Mouse (Mus musculus) midbrain, embryonic 12.5 days (tissue): ENCODE measurements at regions not wholly inside any gene's neighbourhood (a gene's known extent, or its start where the extent isn't known, plus 50 kb on each side); places are given as distances from the start of the nearest gene placed in this dataset.
A peak's percentile ranks its signal among the peaks of the same experiment; 100 is the strongest.

ENCODE experiments used
- ATAC-seq: fragments of 200-750 bp; cut with Nextera tagmentation; 2 replicates; pipeline ENCODE4 v1.8.0; 2017; ENCODE audit warnings: low read depth, moderate TSS enrichment, moderate library complexity; ENCODE audit not compliant: low FRiP score
- H3K27ac ChIP-seq: fragments of 300-500 bp; sonication (generic); replicated peaks from 2 replicates; pipeline ENCODE4 v1.5.1; 2016; ENCODE audit warnings: mild to moderate bottlenecking
- H3K27me3 ChIP-seq: fragments of 300-500 bp; sonication (generic); 2 replicates; pipeline ENCODE4 v1.6.1; 2016; ENCODE audit warnings: mild to moderate bottlenecking
- H3K36me3 ChIP-seq: fragments of 300-500 bp; sonication (generic); 2 replicates; pipeline ENCODE4 v1.6.1; 2016
- H3K4me1 ChIP-seq: fragments of 300-500 bp; sonication (generic); 2 replicates; pipeline ENCODE4 v1.6.1; 2016
- H3K4me2 ChIP-seq: fragments of 300-500 bp; sonication (generic); replicated peaks from 2 replicates; pipeline ENCODE4 v1.6.1; 2016; ENCODE audit warnings: mild to moderate bottlenecking, moderate library complexity
- H3K4me3 ChIP-seq: fragments of 300-500 bp; sonication (generic); 2 replicates; pipeline ENCODE4 v1.5.1; 2016; ENCODE audit warnings: mild to moderate bottlenecking
- H3K9ac ChIP-seq: fragments of 300-500 bp; sonication (generic); replicated peaks from 2 replicates; pipeline ENCODE4 v1.6.1; 2016; ENCODE audit warnings: mild to moderate bottlenecking, moderate library complexity
- H3K9me3 ChIP-seq: fragments of 300-500 bp; sonication (generic); 2 replicates; pipeline ENCODE4 v1.6.1; 2016; ENCODE audit warnings: mild to moderate bottlenecking
- WGBS: fragments of 180-500 bp; shearing (Covaris S2); methylation state at CpG from one replicate; pipeline ENCODE4 v1.1.7; 2016; 5-methylcytosine and 5-hydroxymethylcytosine counted together

DNA sequence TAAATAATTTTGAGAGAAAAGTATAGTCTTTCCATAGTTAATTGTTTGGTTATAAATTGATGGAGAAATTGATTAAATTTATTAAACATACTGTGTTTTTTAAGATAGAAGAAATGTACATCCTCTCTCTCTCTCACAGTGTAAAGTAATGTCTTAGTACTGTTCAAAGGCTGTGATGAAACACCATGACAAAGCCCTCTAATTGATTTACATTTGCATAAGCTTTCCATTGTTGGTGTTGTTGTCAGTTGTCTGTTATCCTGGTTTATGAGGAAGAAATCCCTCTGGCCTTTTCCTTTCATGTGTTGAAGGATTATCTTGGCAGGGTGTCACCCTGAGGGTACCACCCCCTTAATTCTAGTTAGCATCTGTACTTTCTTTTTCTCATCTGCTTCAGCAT, 207.2 kb upstream of the Dmd start:
- Histone ChIP-seq H3K4me3 (no peak overlapping the region), H3K9me3 (no peaks in the 10 kb centered on the region), H3K27me3 (no peaks in the 10 kb centered on the region), H3K4me2 (no peak overlapping the region), H3K9ac (no peak overlapping the region), H3K36me3 (no peaks in the 10 kb centered on the region), H3K27ac (no peak overlapping the region), H3K4me1 (no peaks in the 10 kb centered on the region)
- peak; percentile 70 for ATAC-seq

GRCm38 (mm10) chrX:82764204-82764603, 184.5 kb upstream of the Dmd start:
- Histone ChIP-seq H3K4me1 (no peaks in the 10 kb centered on the region), H3K27ac (no peak overlapping the region), H3K27me3 (no peaks in the 10 kb centered on the region), H3K9ac (no peak overlapping the region), H3K4me2 (no peak overlapping the region), H3K9me3 (no peaks in the 10 kb centered on the region), H3K36me3 (no peaks in the 10 kb centered on the region), H3K4me3 (no peak overlapping the region)
- WGBS, result 36% methylated on average over 2 of the region's 2 CpGs
- ATAC-seq, result peak; percentile 73

GRCm38 (mm10) chrX:82809171-82809570, 139.5 kb upstream of the Dmd start:
- 12% methylated on average over 2 of the region's 2 CpGs for WGBS
- ATAC-seq, result no peak
- Histone ChIP-seq H3K9me3 (no peaks in the 10 kb centered on the region), H3K36me3 (no peaks in the 10 kb centered on the region), H3K27ac (no peak overlapping the region), H3K27me3 (no peaks in the 10 kb centered on the region), H3K9ac (no peak overlapping the region), H3K4me3 (no peak overlapping the region), H3K4me1 (no peaks in the 10 kb centered on the region), H3K4me2 (no peak overlapping the region)

DNA sequence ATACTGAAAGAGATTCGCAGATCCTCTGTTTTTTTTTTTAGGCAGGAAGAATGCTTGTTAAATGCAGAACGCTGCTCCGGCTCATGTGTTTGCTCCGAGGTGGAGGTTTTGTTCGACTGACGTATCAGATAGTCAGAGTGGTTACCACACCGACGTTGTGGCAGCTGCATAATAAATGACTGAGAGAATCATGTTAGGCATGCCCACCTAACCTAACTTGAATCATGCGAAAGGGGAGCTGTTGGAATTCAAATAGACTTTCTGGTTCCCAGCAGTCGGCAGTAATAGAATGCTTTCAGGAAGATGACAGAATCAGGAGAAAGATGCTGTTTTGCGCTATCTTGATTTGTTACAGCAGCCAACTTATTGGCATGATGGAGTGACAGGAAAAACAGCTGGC, 134.1 kb upstream of the Dmd start:
- Histone ChIP-seq H3K4me1 (no peaks in the 10 kb centered on the region), H3K4me3 (peak overlapping the region; percentile 31), H3K27me3 (no peaks in the 10 kb centered on the region), H3K9ac (no peak overlapping the region), H3K27ac (no peak overlapping the region), H3K36me3 (no peaks in the 10 kb centered on the region), H3K9me3 (no peaks in the 10 kb centered on the region), H3K4me2 (peak overlapping the region; percentile 46)
- 23% methylated on average over 11 of the region's 11 CpGs for whole genome bisulfite sequencing
- 0 out of 2 replicates have a peak, but pooled peaks have one; percentile 47 for ATAC-seq

GRCm38 (mm10) chrX:82817045-82817444, 131.6 kb upstream of the Dmd start:
- no peak overlapping the region for H3K4me2 ChIP-seq
- no peaks in the 10 kb centered on the region for H3K27me3 ChIP-seq
- WGBS, result 34% methylated on average over 4 of the region's 4 CpGs
- H3K9ac ChIP-seq, result no peak overlapping the region
- no peaks in the 10 kb centered on the region for H3K4me1 ChIP-seq
- no peaks in the 10 kb centered on the region for H3K36me3 ChIP-seq
- no peak; the same call in 1 of the 2 replicates for ATAC-seq
- no peak overlapping the region for H3K4me3 ChIP-seq
- no peak overlapping the region for H3K27ac ChIP-seq
- no peaks in the 10 kb centered on the region for H3K9me3 ChIP-seq

DNA sequence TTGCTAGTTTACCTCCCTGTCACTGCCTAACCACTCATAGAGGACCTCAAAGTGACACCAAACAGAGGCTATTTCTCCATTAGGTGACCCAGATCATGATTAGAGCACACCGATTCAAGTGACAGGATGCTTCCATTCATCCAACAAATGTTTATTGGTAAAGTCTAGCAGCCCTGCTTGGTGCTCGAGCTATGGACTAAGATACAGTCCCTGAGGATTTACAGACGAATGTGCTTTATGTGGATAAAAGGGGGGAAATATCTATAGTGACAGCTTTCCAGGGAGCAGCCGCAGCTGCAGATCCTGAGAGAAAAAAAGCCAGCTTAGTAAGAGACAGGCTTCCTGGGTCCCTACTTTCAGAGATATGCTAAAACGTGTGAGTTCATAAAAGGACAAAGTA, 125.1 kb upstream of the Dmd start:
- Histone ChIP-seq H3K27ac (no peak overlapping the region), H3K4me2 (no peak overlapping the region), H3K9ac (no peak overlapping the region), H3K4me3 (no peak overlapping the region), H3K27me3 (no peaks in the 10 kb centered on the region), H3K9me3 (no peaks in the 10 kb centered on the region), H3K36me3 (no peaks in the 10 kb centered on the region), H3K4me1 (no peaks in the 10 kb centered on the region)
- peak; percentile 73 for ATAC-seq
- 29% methylated on average over 5 of the region's 5 CpGs for WGBS

- 20% methylated on average over 1 of the region's 1 CpGs for WGBS
- H3K36me3 ChIP-seq, result no peaks in the 10 kb centered on the region
- no peak overlapping the region for H3K4me2 ChIP-seq
- no peak for ATAC-seq
- H3K27me3 ChIP-seq, result no peaks in the 10 kb centered on the region
- H3K9me3 ChIP-seq, result no peaks in the 10 kb centered on the region
- no peak overlapping the region for H3K9ac ChIP-seq
- H3K4me3 ChIP-seq, result no peak overlapping the region
- no peaks in the 10 kb centered on the region for H3K4me1 ChIP-seq
- no peak overlapping the region for H3K27ac ChIP-seq
Measured at GRCm38 (mm10) chrX:82866116-82866515, 82.6 kb upstream of the Dmd start.
